In the genomic region with DNA sequence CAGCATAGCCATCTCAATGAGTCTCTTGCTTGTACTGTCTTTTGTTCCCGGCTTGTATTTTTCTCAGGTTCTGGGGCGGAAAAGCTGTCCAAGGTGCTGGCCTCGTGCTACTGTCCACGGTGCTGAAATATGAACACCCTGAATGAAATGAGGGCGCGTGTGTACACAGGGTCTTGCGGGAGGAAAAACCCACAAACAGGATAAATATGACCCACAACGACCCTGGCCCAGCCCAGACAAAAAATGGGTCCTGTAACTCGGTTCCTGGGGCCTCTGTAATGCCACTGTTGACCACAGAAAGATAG, we compare ENCODE assay signal across 10 mouse cellular contexts. TPM values are rescaled to one million over a fixed set of nuclear protein-coding genes. Genes with fewer than 3 reads are reported as not detected.
DNase-seq lines count a peak whose midpoint lies in the region; ATAC-seq and TF ChIP-seq lines count a peak whose summit lies in the region.
"Had no signal": no experiment of that assay in that cellular context is flagged by ENCODE, and none has a peak within 500 bp of the region (broad histone marks: within the 10 kb centered on the region; RNA-seq: fewer than 3 reads in every experiment).

No protein-coding gene starts in this region.

- H3K27me3 ChIP-seq in embryonic facial prominence, embryonic 11.5 days (ENCODE audit: control insufficient read depth, insufficient read depth, low read length): peaks cover 45% of the 10 kb centered on the region
- peaks cover 89% of the 10 kb centered on the region for H3K27me3 ChIP-seq in limb, embryonic 13.5 days
- no peaks in the 10 kb centered on the region for H3K27me3 ChIP-seq in splenic B cell, adult 2 months (ENCODE audit: control insufficient read depth, insufficient read depth, low read length, poor library complexity, severe bottlenecking)

- no peak overlapping the region for H3K27ac ChIP-seq in embryonic facial prominence, embryonic 11.5 days (replicated peaks; ENCODE audit: low read depth, low read length)
- H3K27ac ChIP-seq in limb, embryonic 13.5 days: no peak overlapping the region
- no peak overlapping the region for H3K27ac ChIP-seq in layer of hippocampus, adult 2 months

- H3K4me1 ChIP-seq in embryonic facial prominence, embryonic 11.5 days (ENCODE audit: control insufficient read depth, insufficient read depth, low read length): peaks cover 4% of the 10 kb centered on the region
- H3K4me1 ChIP-seq in limb, embryonic 13.5 days: peaks cover 15% of the 10 kb centered on the region

- no peak overlapping the region for H3K9ac ChIP-seq in embryonic facial prominence, embryonic 11.5 days (replicated peaks; ENCODE audit: low read length)
- no peak overlapping the region for H3K9ac ChIP-seq in limb, embryonic 13.5 days

- TF ChIP-seq CTCF in layer of hippocampus, adult 2 months (conservative IDR thresholded peaks at IDR 0.05): no peak; the same call in 1 of the 2 replicates

- no peaks in the 10 kb centered on the region for H3K9me3 ChIP-seq in embryonic facial prominence, embryonic 11.5 days (replicated peaks; ENCODE audit: control insufficient read depth, low read length)
- H3K9me3 ChIP-seq in limb, embryonic 13.5 days: no peaks in the 10 kb centered on the region

- DNase-seq in embryo, embryonic 10 days (ENCODE audit: low spot score): peak; percentile 75
- no peak for DNase-seq in embryo, embryonic 9.5 days (ENCODE audit: extremely low spot score)
- DNase-seq in 3T3-L1 (ENCODE audit: low read depth, low spot score): peak; percentile 74
- peak; percentile 83 for DNase-seq in embryonic facial prominence, embryonic 11.5 days (ENCODE audit: low spot score)
- peak; percentile 65 for DNase-seq in splenic B cell, adult 2 months (ENCODE audit: low read depth, low spot score)
- no peak for DNase-seq in layer of hippocampus, adult 2 months (ENCODE audit: low spot score in 2 of 2)

- no peak overlapping the region for H3K4me3 ChIP-seq in embryonic facial prominence, embryonic 11.5 days (ENCODE audit: low read depth, low read length)
- H3K4me3 ChIP-seq in limb, embryonic 13.5 days: peak overlapping the region; percentile 3; the same call in 1 of the 2 replicates
- H3K4me3 ChIP-seq in layer of hippocampus, adult 2 months: no peak overlapping the region

- no peak overlapping the region for H3K4me2 ChIP-seq in embryonic facial prominence, embryonic 11.5 days (ENCODE audit: low read depth, low read length)
- H3K4me2 ChIP-seq in limb, embryonic 13.5 days (replicated peaks): no peak overlapping the region

- 14% methylated on average over 9 of the region's 9 CpGs for whole genome bisulfite sequencing in embryonic facial prominence, embryonic 11.5 days
- WGBS in limb, embryonic 13.5 days: 14% methylated on average over 9 of the region's 9 CpGs

- no peaks in the 10 kb centered on the region for H3K36me3 ChIP-seq in embryonic facial prominence, embryonic 11.5 days (replicated peaks; ENCODE audit: control insufficient read depth, insufficient read depth, low read depth, low read length)
- no peaks in the 10 kb centered on the region for H3K36me3 ChIP-seq in limb, embryonic 13.5 days
- H3K36me3 ChIP-seq in splenic B cell, adult 2 months (ENCODE audit: control insufficient read depth, insufficient read depth, low read length, poor library complexity, severe bottlenecking): no peaks in the 10 kb centered on the region

- no peak for ATAC-seq in embryonic facial prominence, embryonic 11.5 days (replicated peaks; ENCODE audit: insufficient number of reproducible peaks, low FRiP score, low TSS enrichment, low read depth)
- no peak for ATAC-seq in limb, embryonic 13.5 days (ENCODE audit: low FRiP score, low read depth)
- no peak for ATAC-seq in inflammation-experienced regulatory T-cells, adult 6 months

RNA-seq across cellular contexts. Expression of a gene that starts 0.4 kb away (rescaled TPM):
- polyA plus RNA-seq in embryonic facial prominence, embryonic 11.5 days (2014; fragmentation: Nextera tagmentation; extraction: Ambion mirVana): not detected in 2 replicates
- polyA plus RNA-seq in limb, embryonic 13.5 days (2015; fragmentation: Nextera tagmentation; extraction: Ambion mirVana): 0.20 and 0.47 TPM in 2 replicates
- 1 to 10 TPM; 1.1 TPM for total RNA-seq in layer of hippocampus, adult 2 months (2021)
- polyA plus RNA-seq in inflammation-experienced regulatory T-cells, adult 6 months (2017; shearing (Covaris generic)): under 1 TPM in 1 of 3 experiments, not detected in 2; 0.28 TPM
- total RNA-seq: heart, adult 18-20 months had no signal

RNA-seq across cellular contexts. Expression of a gene that starts 10.0 kb away (rescaled TPM):
- polyA plus RNA-seq in embryonic facial prominence, embryonic 11.5 days (2014; fragmentation: Nextera tagmentation; extraction: Ambion mirVana): 2.8 and 3.9 TPM in 2 replicates
- 0.32 and 0.55 TPM in 2 replicates for polyA plus RNA-seq in limb, embryonic 13.5 days (2015; fragmentation: Nextera tagmentation; extraction: Ambion mirVana)
- total RNA-seq in layer of hippocampus, adult 2 months (2021): 10 to 100 TPM; 78.9 to 85.5 TPM
- 1 to 10 TPM in 2 of 3 experiments, under 1 TPM in 1; 0.84 to 1.5 (median 1.1) TPM for polyA plus RNA-seq in inflammation-experienced regulatory T-cells, adult 6 months (2017; shearing (Covaris generic))

RNA-seq across cellular contexts. Expression of a gene that starts 22.0 kb away (rescaled TPM):
- not detected in 2 replicates for polyA plus RNA-seq in embryonic facial prominence, embryonic 11.5 days (2014; fragmentation: Nextera tagmentation; extraction: Ambion mirVana)
- not detected in 2 replicates for polyA plus RNA-seq in limb, embryonic 13.5 days (2015; fragmentation: Nextera tagmentation; extraction: Ambion mirVana)
- not detected for total RNA-seq in layer of hippocampus, adult 2 months (2021)
- not detected for polyA plus RNA-seq in inflammation-experienced regulatory T-cells, adult 6 months (2017; shearing (Covaris generic))
- polyA plus RNA-seq: small intestine, adult 2 months had no signal

RNA-seq across cellular contexts. Expression of a gene that starts 22.2 kb away (rescaled TPM):
- 1,219 and 1,316 TPM in 2 replicates for polyA plus RNA-seq in embryonic facial prominence, embryonic 11.5 days (2014; fragmentation: Nextera tagmentation; extraction: Ambion mirVana)
- polyA plus RNA-seq in limb, embryonic 13.5 days (2015; fragmentation: Nextera tagmentation; extraction: Ambion mirVana): 961 and 978 TPM in 2 replicates
- 100 to 1,000 TPM; 323 to 345 TPM for total RNA-seq in layer of hippocampus, adult 2 months (2021)
- 100 to 1,000 TPM; 232 to 340 (median 290) TPM for polyA plus RNA-seq in inflammation-experienced regulatory T-cells, adult 6 months (2017; shearing (Covaris generic))

RNA-seq across cellular contexts. Expression of a gene that starts 22.4 kb away (rescaled TPM):
- 109 and 137 TPM in 2 replicates for polyA plus RNA-seq in embryonic facial prominence, embryonic 11.5 days (2014; fragmentation: Nextera tagmentation; extraction: Ambion mirVana)
- 90.9 and 93.2 TPM in 2 replicates for polyA plus RNA-seq in limb, embryonic 13.5 days (2015; fragmentation: Nextera tagmentation; extraction: Ambion mirVana)
- 10 to 100 TPM; 43.0 to 46.9 TPM for total RNA-seq in layer of hippocampus, adult 2 months (2021)
- 10 to 100 TPM; 57.0 to 88.9 (median 72.8) TPM for polyA plus RNA-seq in inflammation-experienced regulatory T-cells, adult 6 months (2017; shearing (Covaris generic))

Comparison
In these comparisons a context has a peak if more than half of its experiments do, and no peak if none do; other contexts are left out.
1. DNase-seq: peak in embryo, embryonic 10 days (single experiment), 3T3-L1 (single experiment), embryonic facial prominence, embryonic 11.5 days (single experiment) and splenic B cell, adult 2 months (single experiment); none in embryo, embryonic 9.5 days (single experiment) and layer of hippocampus, adult 2 months (0 of 2).